Mouse (Mus musculus): ENCODE results near the gene Plekhg5. TPM values are rescaled to one million over a fixed set of nuclear protein-coding genes. Genes with fewer than 3 reads are reported as not detected.

The Plekhg5 gene
- polyA plus RNA-seq, 1 experiment from 2014 or later: 17.4 TPM

DNA sequence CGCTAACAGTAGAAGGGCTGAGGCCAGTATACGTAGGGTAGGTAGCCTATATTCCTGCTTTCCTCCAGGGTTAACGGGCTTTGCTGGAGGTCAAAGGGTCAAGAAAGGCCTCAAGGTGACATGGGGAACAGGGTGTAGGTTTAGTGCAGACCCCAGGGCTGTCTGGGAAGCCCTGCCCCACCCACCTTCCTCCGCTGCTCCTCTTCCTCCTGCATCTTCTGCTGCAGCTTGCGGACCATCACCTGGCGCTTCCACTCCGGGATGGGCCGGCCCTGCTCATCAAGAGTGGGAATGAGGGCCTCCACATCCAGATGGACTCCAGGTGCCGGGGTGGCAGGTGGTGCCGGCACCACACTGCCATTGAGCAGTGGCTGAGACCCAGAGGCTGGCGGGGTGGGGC lies 55.6 kb downstream of the Plekhg5 start:
- H3K4me1 ChIP-seq (replicated peaks): peaks cover 48% of the 10 kb centered on the region
- H3K27me3 ChIP-seq: peaks cover 100% of the 10 kb centered on the region
- no peak for ATAC-seq (ENCODE audit: insufficient number of reproducible peaks, insufficient read depth, low FRiP score, low TSS enrichment, low read depth)
- H3K4me2 ChIP-seq: no peak overlapping the region
- H3K36me3 ChIP-seq: no peaks in the 10 kb centered on the region
- no peak overlapping the region for H3K27ac ChIP-seq
- H3K4me3 ChIP-seq (replicated peaks): no peak overlapping the region
- 77% methylated on average over 11 of the region's 11 CpGs for WGBS
- H3K9me3 ChIP-seq: no peaks in the 10 kb centered on the region
- no peak overlapping the region for H3K9ac ChIP-seq (replicated peaks)

DNA sequence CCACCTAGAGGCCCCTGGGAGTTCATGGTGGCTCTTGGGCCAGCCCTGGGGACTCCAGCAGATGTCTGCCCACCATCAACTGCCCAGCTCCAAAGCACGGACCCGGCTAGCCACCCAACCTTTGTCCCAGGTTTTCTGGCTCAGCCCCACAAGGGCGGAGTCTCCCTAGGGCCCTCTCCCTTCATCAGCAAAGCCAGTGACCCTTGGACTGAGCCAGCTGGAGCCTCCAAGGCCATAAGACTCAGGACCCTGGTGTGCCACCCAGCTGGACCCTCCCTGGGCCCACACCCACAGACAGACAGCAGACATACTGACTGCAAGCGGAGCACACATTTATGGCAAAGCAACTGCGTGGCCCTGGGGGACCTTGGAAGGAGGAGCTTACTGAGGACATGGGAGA lies 56.5 kb downstream of the Plekhg5 start:
- Histone ChIP-seq H3K27ac (no peak overlapping the region), H3K4me3 (replicated peaks) (no peak overlapping the region), H3K9me3 (no peaks in the 10 kb centered on the region), H3K4me1 (replicated peaks) (peaks cover 51% of the 10 kb centered on the region), H3K27me3 (peaks cover 100% of the 10 kb centered on the region), H3K4me2 (no peak overlapping the region), H3K9ac (replicated peaks) (no peak overlapping the region), H3K36me3 (no peaks in the 10 kb centered on the region)
- 53% methylated on average over 5 of the region's 5 CpGs for WGBS
- no peak for ATAC-seq (ENCODE audit: insufficient number of reproducible peaks, insufficient read depth, low FRiP score, low TSS enrichment, low read depth)

GRCm38 (mm10) chr4:152129395-152129930 lies 57.2 kb downstream of the Plekhg5 start:
- Histone ChIP-seq H3K9me3 (no peaks in the 10 kb centered on the region), H3K27ac (no peak overlapping the region), H3K4me1 (replicated peaks) (peaks cover 51% of the 10 kb centered on the region), H3K36me3 (no peaks in the 10 kb centered on the region), H3K9ac (replicated peaks) (no peak overlapping the region), H3K4me3 (replicated peaks) (no peak overlapping the region), H3K27me3 (peaks cover 100% of the 10 kb centered on the region), H3K4me2 (no peak overlapping the region)
- WGBS: 22% methylated on average over 13 of the region's 13 CpGs
- no peak for ATAC-seq (ENCODE audit: insufficient number of reproducible peaks, insufficient read depth, low FRiP score, low TSS enrichment, low read depth)

DNA sequence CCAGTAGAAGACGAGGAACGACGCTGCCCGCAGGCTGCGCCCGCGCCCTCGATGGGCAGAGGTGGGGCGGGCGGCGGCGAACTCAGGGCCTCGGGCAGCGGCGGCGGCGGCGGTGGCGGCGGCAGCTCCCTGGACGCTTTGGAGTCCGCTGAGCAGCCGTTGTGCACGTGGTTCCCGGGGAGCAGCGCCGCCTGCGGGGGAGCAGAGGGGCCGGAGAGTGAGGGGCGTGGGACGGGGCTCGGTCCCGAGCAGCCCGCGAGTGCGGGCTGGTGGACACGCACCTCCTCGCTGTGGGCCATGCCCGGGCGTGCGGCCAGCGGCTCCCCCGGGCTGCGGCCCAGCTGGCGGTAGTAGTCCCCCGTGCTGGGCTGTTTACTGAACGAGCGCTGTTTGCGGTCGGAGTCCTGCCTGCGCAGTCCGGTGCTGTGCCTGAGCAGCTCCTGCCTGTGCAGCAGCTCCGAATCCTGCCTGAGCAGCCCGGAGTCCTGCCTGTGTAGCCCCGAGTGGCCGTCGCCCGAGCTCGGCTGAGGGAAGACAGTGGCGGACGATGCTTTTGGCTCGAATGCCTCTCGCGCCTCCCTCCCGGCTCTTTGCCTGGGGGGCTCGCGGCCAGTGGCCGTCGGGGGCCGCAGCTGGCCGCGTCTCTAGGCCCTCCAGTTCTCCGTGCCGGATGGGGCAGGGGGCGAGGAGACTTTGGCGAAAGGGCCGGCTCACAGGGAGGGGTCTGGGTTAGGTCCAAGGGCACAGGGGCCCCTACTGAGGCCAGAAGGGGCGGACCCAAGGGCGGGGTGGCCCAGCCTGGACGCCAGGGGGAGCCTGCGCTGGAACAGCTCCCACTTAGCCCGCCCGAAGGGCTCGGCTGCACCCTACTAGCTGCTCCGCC lies 58.7 kb downstream of the Plekhg5 start:
- Histone ChIP-seq H3K36me3 (no peaks in the 10 kb centered on the region), H3K4me1 (replicated peaks) (peaks cover 42% of the 10 kb centered on the region), H3K27ac (no peak overlapping the region), H3K4me2 (peak overlapping the region; percentile 67), H3K4me3 (replicated peaks) (peak overlapping the region; percentile 39), H3K9me3 (no peaks in the 10 kb centered on the region), H3K9ac (replicated peaks) (peak overlapping the region; percentile 50), H3K27me3 (peaks cover 97% of the 10 kb centered on the region)
- peak; percentile 53; the same call in 1 of the 2 replicates for ATAC-seq (ENCODE audit: insufficient number of reproducible peaks, insufficient read depth, low FRiP score, low TSS enrichment, low read depth)
- WGBS: under 1% methylated on average over 82 of the region's 85 CpGs

- Histone ChIP-seq H3K4me1 (replicated peaks) (peaks cover 32% of the 10 kb centered on the region), H3K36me3 (no peaks in the 10 kb centered on the region), H3K4me2 (peak overlapping the region; percentile 67), H3K27ac (no peak overlapping the region), H3K27me3 (peaks cover 97% of the 10 kb centered on the region), H3K9ac (replicated peaks) (0 out of 2 replicates have a peak overlapping the region, but pooled peaks have one; percentile 31), H3K4me3 (replicated peaks) (peak overlapping the region; percentile 39), H3K9me3 (no peaks in the 10 kb centered on the region)
- 3% methylated on average over 50 of the region's 50 CpGs for WGBS
- no peak for ATAC-seq (ENCODE audit: insufficient number of reproducible peaks, insufficient read depth, low FRiP score, low TSS enrichment, low read depth)
These were observed 59.8 kb downstream of the Plekhg5 start for GRCm38 (mm10) chr4:152131809-152132771.

GRCm38 (mm10) chr4:152132772-152133169 lies 60.5 kb downstream of the Plekhg5 start:
- no peaks in the 10 kb centered on the region for H3K36me3 ChIP-seq
- no peak overlapping the region for H3K4me2 ChIP-seq
- no peak overlapping the region for H3K4me3 ChIP-seq (replicated peaks)
- H3K27me3 ChIP-seq: peaks cover 94% of the 10 kb centered on the region
- H3K9ac ChIP-seq (replicated peaks): no peak overlapping the region
- 26% methylated on average over 10 of the region's 10 CpGs for WGBS
- no peak overlapping the region for H3K27ac ChIP-seq
- H3K9me3 ChIP-seq: no peaks in the 10 kb centered on the region
- peaks cover 32% of the 10 kb centered on the region for H3K4me1 ChIP-seq (replicated peaks)
- no peak for ATAC-seq (ENCODE audit: insufficient number of reproducible peaks, insufficient read depth, low FRiP score, low TSS enrichment, low read depth)

DNA sequence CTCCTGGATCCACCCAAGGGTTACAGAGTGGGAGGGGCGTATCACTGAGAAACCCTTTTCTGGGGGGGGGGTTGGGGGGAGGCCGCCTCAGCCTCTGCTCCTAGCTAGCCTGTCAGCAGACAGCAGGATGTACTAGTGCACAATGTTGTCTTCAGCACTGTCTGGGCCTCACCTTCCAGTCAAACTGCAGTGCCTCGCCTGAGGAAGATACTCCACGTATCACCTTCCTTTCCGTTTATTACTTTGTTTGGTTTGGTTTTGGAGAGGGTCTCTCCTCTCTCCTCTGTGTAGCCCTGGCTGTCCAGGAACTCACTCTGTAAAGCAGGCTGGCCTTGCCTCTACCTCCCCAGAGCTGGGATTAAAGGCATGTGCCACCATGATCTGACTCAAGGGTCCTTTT lies 60.9 kb downstream of the Plekhg5 start:
- peaks cover 32% of the 10 kb centered on the region for H3K4me1 ChIP-seq (replicated peaks)
- H3K27me3 ChIP-seq: peaks cover 92% of the 10 kb centered on the region
- H3K4me2 ChIP-seq: no peak overlapping the region
- 50% methylated on average over 5 of the region's 5 CpGs for WGBS
- H3K4me3 ChIP-seq (replicated peaks): no peak overlapping the region
- H3K9me3 ChIP-seq: no peaks in the 10 kb centered on the region
- H3K27ac ChIP-seq: no peak overlapping the region
- no peaks in the 10 kb centered on the region for H3K36me3 ChIP-seq
- no peak overlapping the region for H3K9ac ChIP-seq (replicated peaks)
- no peak for ATAC-seq (ENCODE audit: insufficient number of reproducible peaks, insufficient read depth, low FRiP score, low TSS enrichment, low read depth)

- ATAC-seq (ENCODE audit: insufficient number of reproducible peaks, insufficient read depth, low FRiP score, low TSS enrichment, low read depth): no peak
- H3K27ac ChIP-seq: no peak overlapping the region
- no peak overlapping the region for H3K9ac ChIP-seq (replicated peaks)
- peaks cover 90% of the 10 kb centered on the region for H3K27me3 ChIP-seq
- H3K9me3 ChIP-seq: no peaks in the 10 kb centered on the region
- no peak overlapping the region for H3K4me2 ChIP-seq
- H3K4me1 ChIP-seq (replicated peaks): peaks cover 38% of the 10 kb centered on the region
- H3K4me3 ChIP-seq (replicated peaks): no peak overlapping the region
- H3K36me3 ChIP-seq: no peaks in the 10 kb centered on the region
These were observed 62.2 kb downstream of the Plekhg5 start for GRCm38 (mm10) chr4:152134507-152134906.

DNA sequence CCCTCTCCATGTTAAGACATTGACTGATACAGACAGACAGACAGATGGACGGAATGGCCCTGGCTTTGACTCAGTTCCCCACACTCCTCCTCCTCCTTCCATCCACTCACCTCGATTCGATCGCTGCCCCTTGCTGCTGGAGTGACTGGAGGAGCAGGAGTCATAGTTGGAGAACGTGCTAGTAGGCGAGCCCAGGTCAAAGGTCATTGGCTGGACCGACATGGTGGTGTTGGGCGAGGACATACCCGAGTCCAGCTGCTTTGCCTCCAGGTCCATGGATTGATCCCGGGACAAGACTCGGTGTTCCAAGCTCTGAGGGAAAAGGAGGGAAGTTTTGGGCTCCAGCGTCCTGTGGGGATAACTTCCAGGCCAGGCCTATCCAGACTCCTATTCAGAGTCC lies 63.1 kb downstream of the Plekhg5 start:
- no peak overlapping the region for H3K4me2 ChIP-seq
- no peak for ATAC-seq (ENCODE audit: insufficient number of reproducible peaks, insufficient read depth, low FRiP score, low TSS enrichment, low read depth)
- no peaks in the 10 kb centered on the region for H3K36me3 ChIP-seq
- no peak overlapping the region for H3K27ac ChIP-seq
- H3K27me3 ChIP-seq: peaks cover 87% of the 10 kb centered on the region
- whole genome bisulfite sequencing: 83% methylated on average over 12 of the region's 12 CpGs
- peaks cover 34% of the 10 kb centered on the region for H3K4me1 ChIP-seq (replicated peaks)
- H3K9ac ChIP-seq (replicated peaks): no peak overlapping the region
- H3K9me3 ChIP-seq: no peaks in the 10 kb centered on the region
- no peak overlapping the region for H3K4me3 ChIP-seq (replicated peaks)

DNA sequence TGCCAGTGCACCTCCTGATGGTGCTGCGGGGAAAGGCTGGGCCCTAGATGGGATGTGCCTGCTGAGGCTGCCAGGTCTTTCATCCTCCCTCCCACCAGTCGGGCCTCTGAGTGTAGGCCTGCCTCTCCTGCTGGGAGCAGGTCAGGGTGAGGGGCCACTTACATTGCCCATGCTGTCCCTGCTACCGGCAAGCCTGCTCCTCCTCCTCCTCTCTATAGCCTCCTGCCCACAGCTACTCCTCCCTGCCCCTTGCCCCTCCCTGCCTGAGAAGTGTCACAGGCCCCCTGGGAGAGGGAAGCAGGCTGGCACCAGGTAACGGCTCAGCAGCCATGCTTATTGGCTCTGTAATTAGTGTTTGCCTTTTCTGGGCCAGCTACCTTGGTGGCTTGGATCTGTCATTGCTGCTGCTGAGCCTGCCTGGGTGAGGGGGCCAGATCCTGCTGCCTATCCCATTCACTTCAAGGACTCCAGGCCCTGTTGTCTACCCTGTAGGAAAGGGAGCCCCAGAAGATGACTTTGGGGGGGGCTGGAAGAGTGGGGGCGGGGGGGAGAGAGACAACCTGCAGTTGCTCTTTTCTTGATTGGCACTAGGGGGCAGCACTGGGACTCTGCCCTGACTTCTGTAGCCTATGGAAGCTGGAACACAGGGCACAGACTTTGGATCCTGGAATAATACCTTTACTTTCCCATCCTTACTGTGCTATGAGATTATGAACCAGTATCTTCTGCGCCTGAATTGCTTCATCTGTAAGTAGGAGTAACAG lies 64.0 kb downstream of the Plekhg5 start:
- Histone ChIP-seq H3K4me2 (no peak overlapping the region), H3K4me3 (replicated peaks) (no peak overlapping the region), H3K9ac (replicated peaks) (no peak overlapping the region), H3K9me3 (no peaks in the 10 kb centered on the region), H3K4me1 (replicated peaks) (peaks cover 25% of the 10 kb centered on the region), H3K36me3 (no peaks in the 10 kb centered on the region), H3K27me3 (peaks cover 87% of the 10 kb centered on the region), H3K27ac (no peak overlapping the region)
- no peak for ATAC-seq (ENCODE audit: insufficient number of reproducible peaks, insufficient read depth, low FRiP score, low TSS enrichment, low read depth)
- WGBS: 29% methylated on average over 6 of the region's 6 CpGs
